Mouse (Mus musculus) bone marrow macrophage, adult 2 months (primary cell): ENCODE measurements at regions not wholly inside any gene's neighbourhood (a gene's known extent, or its start where the extent isn't known, plus 50 kb on each side); places are given as distances from the start of the nearest gene placed in this dataset.

Experiments used
- CTCF ChIP-seq: IDR thresholded peaks from 2 replicates; pipeline ENCODE4 v1.5.1; 2012; ENCODE audit warnings: low read depth, mild to moderate bottlenecking, low read length, moderate library complexity
- POLR2A ChIP-seq: IDR thresholded peaks from 2 replicates; pipeline ENCODE4 v1.6.1; 2012; ENCODE audit warnings: mild to moderate bottlenecking, low read depth, low read length, borderline replicate concordance

- TF ChIP-seq CTCF (no peak), POLR2A (no peak)
Observed at GRCm38 (mm10) chr13:83716711-83717171, 212.9 kb downstream of the Mef2c start.
